Mouse (Mus musculus) brain, adult 2 months (tissue): ENCODE data around the gene Ring1.
A peak's percentile ranks its signal among the peaks of the same experiment; 100 is the strongest.

Source experiments
- DNase-seq: peaks from one replicate; pipeline ENCODE4 v3.0.0; 2011; ENCODE audit warnings: low read depth, low spot score

The Ring1 gene

DNA sequence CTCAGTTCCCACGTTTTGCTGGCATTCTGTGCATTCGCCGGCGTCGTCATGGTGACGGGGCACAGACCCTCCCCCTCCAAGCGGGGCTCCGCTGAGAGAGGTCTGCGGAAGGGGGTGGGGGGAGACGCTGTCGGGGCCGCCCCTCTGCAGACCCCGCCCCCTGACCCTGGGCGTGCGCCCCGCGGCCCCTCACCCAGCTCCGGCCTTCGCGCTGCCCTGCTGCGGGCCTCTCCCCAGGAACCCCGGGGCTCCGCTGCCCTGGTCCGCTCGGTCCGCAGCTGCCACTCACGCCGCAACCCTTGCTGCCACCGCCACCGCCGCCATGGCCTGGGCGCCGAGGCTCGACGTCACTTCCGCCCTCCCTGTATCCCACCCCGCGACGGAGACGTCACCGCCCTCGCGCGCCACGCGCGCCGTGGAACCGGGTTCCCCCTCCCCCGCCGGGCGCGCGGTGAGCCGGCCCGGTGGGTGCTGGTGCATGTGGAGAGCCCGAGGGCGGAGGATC lies at the start of gene Ring1:
TSS of gene Ring1 (minus strand) at position 364 of the 505 bp plus-strand sequence.
- DNase-seq, result peak; percentile 92

GRCm38 (mm10) chr17:34072091-34072490 lies 47.6 kb upstream of the Ring1 start:
- DNase-seq, result no peak

- peak; percentile 8 for DNase-seq
Observed at GRCm38 (mm10) chr17:34068864-34069263, 44.4 kb upstream of the Ring1 start.

GRCm38 (mm10) chr17:34057224-34057623 lies 32.7 kb upstream of the Ring1 start:
- DNase-seq, result no peak

GRCm38 (mm10) chr17:34047404-34048050 lies 23.0 kb upstream of the Ring1 start:
- DNase-seq, result no peak

DNA sequence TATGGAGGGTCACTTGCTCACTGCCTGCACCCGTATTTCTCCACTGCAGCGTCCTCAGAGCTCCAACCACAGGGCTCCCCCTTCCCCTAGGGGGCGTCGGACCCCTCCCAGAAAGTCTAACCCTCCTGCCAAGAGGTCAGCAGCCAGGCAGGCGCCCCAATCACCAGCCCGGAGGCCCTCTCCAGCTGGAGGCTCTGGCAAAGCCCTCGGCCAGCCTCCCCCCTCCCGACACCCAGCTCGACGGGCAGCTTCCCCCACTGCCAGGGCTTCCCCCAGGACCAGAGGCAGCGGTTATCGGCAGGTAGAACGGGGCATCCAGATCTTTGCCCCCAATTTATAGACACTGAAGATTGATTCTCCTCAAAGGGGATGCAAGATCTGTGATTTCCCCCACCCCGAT lies 21.5 kb upstream of the Ring1 start:
- DNase-seq, result no peak

GRCm38 (mm10) chr17:34039562-34040450 lies 15.3 kb upstream of the Ring1 start:
- DNase-seq, result no peak

- DNase-seq, result no peak
Observed at GRCm38 (mm10) chr17:34038878-34039561, 14.5 kb upstream of the Ring1 start, which contains the start of gene Col11a2. Gene Col11a2, plus strand, starts transcription at chr17:34039437.

- DNase-seq, result peak; percentile 89
Observed at GRCm38 (mm10) chr17:34038440-34038839, 14.0 kb upstream of the Ring1 start.

- no peak for DNase-seq
Observed at GRCm38 (mm10) chr17:34037241-34037640, 12.8 kb upstream of the Ring1 start.

- peak; percentile 58 for DNase-seq
Observed at GRCm38 (mm10) chr17:34036647-34037046, 12.2 kb upstream of the Ring1 start.

DNA sequence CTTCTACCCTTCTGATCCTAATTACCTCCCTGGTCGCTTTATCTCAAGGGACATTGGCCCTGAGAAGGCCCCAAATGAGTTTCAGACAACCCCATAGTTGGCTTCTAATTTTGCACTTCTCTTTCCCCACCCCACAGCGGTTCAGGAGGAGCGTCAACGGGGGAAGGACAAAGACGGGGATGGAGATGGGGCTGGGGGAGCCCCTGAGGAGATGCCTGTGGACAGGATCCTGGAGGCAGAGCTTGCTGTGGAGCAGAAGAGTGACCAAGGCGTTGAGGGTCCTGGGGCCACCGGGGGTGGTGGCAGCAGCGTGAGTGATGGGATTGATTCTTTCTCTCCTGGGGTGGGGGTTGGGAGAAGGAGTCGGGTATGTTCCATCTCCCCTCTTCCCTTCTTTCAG lies 11.0 kb upstream of the Ring1 start:
- no peak for DNase-seq

DNA sequence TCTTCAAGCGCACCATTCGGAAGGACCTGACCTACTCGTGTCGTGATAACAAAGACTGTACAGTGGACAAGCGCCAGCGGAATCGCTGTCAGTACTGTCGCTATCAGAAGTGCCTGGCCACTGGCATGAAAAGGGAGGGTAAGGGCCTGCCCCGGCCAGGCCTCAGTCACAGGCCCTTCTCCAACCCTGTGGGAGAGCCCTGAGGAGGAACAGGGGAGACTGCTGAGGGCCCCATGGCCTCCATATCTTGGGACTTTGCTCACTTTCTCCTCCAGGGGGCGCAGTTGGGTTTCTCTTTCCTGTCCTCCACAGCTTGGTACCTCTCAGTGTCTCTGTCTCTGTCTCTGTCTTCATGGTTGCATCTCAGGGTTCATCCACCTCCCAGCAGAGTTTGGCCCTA lies 9.6 kb upstream of the Ring1 start:
- DNase-seq, result peak; percentile 73

DNA sequence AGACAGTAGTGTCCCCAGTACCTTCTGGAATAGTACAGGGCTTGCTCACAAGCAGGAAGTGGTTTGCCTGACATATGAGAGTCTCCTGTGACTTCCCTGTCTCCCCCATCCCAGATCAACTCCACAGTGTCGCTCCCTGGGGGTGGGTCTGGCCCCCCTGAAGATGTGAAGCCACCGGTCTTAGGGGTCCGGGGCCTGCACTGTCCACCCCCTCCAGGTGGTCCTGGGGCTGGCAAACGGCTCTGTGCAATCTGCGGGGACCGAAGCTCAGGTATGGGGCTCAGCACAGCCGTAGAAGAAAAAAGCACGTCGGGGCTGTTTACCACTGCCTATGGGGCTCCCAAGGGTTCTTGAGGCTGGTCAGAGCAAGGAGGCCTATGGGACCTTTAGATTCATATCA lies 9.0 kb upstream of the Ring1 start:
- DNase-seq, result no peak

GRCm38 (mm10) chr17:34032806-34033205 lies 8.3 kb upstream of the Ring1 start:
- no peak for DNase-seq

GRCm38 (mm10) chr17:34032174-34032632 lies 7.7 kb upstream of the Ring1 start:
- peak; percentile 65 for DNase-seq

DNA sequence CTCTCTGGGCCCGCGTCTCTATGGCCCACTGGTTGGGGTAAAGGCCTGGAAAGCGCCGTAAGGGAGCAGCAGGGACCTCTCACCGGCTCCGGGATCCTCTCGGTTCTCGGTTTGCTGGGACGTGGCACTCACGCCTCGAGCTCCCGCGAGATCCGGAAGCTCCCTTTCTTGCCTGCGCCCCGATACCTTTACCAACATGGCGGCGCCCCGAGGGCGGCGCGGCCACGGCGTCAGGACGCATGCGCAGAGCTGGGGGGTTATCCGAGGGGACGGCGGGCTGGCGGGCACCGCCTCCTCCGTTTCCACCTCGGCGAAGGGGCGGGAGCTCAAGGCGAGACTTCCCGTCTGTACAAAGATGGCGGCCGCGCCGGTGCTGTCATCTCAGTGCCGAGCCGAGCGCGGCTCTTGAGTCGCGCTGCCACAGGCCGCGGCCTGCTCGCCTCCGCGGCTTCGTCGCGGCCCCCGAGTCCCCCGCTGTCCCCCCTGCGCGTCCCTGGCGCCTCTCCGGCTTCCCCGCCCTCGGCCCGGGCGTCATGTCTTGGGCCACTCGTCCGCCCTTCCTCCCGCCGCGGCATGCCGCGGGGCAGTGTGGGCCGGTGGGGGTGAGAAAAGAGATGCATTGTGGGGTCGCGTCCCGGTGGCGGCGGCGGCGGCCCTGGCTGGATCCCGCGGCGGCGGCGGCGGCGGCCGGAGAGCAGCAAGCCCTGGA lies 7.1 kb upstream of the Ring1 start, which contains the start of the genes Slc39a7 and Rxrb:
TSS of gene Slc39a7 (minus strand) at position 218 of the 709 bp plus-strand sequence.
TSS of gene Rxrb (plus strand) at position 348 of the 709 bp plus-strand sequence.
- peak; percentile 99 for DNase-seq

DNA sequence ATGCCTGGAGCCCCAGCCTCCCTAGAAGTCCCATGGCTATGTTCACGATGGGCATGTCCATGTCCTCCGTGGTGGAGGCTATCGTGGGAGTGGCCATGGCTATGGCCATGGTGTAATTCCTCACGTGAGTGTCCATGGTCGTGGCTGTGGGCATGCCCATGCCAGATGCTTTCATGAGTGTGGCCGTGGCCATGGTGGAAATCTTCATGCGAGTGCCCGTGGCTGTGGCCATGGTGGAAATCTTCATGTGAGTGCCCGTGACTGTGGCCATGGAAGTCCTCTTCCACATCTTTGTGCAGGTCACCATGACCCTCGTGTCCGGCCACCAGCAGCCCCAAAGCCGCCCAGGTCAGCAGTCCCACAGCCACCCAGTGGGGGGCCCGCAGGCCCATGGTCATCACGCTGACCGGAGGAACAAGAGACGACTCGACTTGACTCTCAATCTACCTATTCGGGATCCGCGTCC lies 6.4 kb upstream of the Ring1 start:
- DNase-seq, result no peak

DNA sequence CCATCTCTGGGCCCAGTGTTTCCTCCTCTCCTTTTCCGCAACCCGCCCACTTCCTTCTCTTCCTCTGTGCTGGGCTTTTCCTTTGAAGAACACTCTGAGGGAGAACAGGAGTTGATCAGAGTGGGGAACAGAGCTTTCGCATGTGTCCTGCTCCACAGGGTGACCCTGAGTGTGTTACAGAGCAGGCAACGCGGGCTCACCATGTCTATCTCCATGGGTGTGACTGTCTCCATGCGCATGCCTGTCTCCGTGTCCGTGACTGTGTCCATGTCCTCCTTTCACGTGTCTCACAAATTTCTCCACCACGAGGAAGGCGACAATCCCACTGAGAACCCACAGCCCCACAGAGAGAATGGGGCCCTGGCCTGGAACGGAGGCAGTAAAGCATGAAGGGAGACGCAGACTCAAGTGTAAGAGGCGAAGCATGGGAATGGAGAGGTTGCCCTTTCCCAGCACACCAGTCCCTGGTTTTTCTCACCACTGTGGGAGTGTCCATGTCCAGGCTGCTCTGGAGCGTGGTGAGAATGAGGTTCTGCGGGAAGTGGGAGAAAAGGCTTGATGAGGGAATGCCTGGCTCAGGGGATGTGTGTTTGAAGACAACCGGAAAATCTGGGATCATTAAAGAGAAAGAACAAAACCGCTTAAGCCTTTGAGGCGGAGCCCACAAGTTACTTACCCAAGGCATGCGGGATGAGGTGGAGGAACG lies 5.6 kb upstream of the Ring1 start:
- DNase-seq, result no peak

GRCm38 (mm10) chr17:34029150-34029889 lies 4.8 kb upstream of the Ring1 start:
- DNase-seq, result no peak
